Mouse (Mus musculus): ENCODE measurements around the gene Ifit1. TPM values are rescaled to one million over a fixed set of nuclear protein-coding genes. Genes with fewer than 3 reads are reported as not detected.

Ifit1 gene
- total and polyA plus RNA-seq, 3 experiments: 0.05 TPM; not detected in 2

DNA sequence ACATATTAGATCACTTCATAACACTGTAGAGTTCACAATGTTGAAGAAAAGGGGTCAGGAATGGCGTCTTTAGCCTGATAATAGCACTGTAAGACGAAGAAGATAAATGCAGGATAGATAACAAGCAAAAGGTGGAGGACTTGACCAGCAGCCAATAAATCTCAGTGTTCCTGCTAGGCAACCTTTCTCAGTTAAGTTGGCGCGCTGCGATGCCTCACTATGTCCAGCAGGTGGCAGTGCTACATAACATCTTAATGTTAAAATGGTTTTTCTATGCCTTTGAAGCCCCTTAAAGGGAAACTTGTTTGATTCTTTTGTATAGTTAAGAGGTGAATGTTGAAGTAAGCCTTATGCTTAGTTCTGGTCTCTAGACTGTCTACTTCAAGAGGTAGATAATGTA, 25.5 kb downstream of the Ifit1 start:
- Histone ChIP-seq H3K9me3 (replicated peaks) (no peaks in the 10 kb centered on the region), H3K27me3 (ENCODE audit: insufficient read depth, low read length) (0 out of 2 replicates have a peak, but pooled peaks cover 3% of the 10 kb centered on the region), H3K36me3 (replicated peaks) (no peaks in the 10 kb centered on the region), H3K4me1 (ENCODE audit: insufficient read depth, low read depth, low read length) (peaks cover 8% of the 10 kb centered on the region), H3K4me3 (ENCODE audit: low read depth, low read length) (no peak overlapping the region)
- TF ChIP-seq CTCF (IDR thresholded peaks at IDR 0.05; ENCODE audit: low read depth, low read length): peak; percentile 89
- no peak for TF ChIP-seq GATA2 (IDR thresholded peaks at IDR 0.05; ENCODE audit: borderline replicate concordance, low read depth, low read length)
- ATAC-seq (ENCODE audit: extremely low read depth, insufficient number of reproducible peaks, low FRiP score, poor library complexity, severe bottlenecking) (no peak), DNase-seq (ENCODE audit: low spot score) (no peak)

DNA sequence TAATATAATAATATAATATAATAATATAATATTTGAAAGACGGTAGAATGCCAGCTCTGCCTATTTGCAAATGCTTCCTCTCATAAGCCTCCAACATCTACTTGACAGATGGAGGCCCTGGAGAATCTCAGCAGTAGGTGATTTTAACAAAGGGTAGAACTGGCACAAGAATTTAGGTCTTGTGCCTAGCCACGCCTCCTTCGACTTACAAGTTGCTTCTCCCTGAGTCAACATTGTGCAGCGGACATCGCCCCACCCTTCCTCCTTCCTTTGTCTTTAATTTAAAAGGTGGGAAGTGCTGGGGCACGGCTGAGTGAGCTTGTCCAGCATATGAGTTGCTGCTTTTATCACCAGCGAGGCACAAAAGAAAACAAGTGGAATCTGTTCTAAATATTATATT, 32.8 kb downstream of the Ifit1 start:
- no peak for TF ChIP-seq GATA2 (IDR thresholded peaks at IDR 0.05; ENCODE audit: borderline replicate concordance, low read depth, low read length)
- TF ChIP-seq TAL1 (conservative IDR thresholded peaks at IDR 0.05; ENCODE audit: low read depth, low read length): no peak
- DNase-seq (ENCODE audit: low spot score) (no peak), ATAC-seq (ENCODE audit: extremely low read depth, insufficient number of reproducible peaks, low FRiP score, poor library complexity, severe bottlenecking) (no peak)
- Histone ChIP-seq H3K4me3 (ENCODE audit: low read depth, low read length) (no peak overlapping the region), H3K4me1 (ENCODE audit: insufficient read depth, low read depth, low read length) (no peaks in the 10 kb centered on the region), H3K9me3 (replicated peaks) (no peaks in the 10 kb centered on the region), H3K27me3 (ENCODE audit: insufficient read depth, low read length) (peaks cover 10% of the 10 kb centered on the region), H3K36me3 (replicated peaks) (no peaks in the 10 kb centered on the region)

DNA sequence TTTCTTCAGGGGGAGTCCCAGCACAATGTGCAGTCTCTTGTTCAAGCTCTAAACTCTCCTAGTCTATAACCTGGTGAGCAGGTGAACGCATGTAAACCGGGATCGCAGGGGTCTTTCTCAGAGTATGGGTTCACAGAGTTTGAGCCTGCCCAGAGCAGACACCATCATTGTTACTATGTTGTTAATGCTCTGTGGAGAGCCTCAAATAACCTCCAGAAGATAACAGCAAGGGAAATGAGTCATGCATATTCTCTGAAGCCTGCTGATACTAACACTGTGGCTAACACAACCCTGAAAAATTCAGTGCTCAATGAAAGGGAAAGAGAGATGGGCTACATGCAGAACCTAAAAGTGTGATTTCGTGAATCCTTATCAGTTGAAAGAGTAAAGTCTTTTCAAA, 37.8 kb downstream of the Ifit1 start:
- H3K4me1 ChIP-seq (ENCODE audit: insufficient read depth, low read depth, low read length): no peaks in the 10 kb centered on the region
- H3K36me3 ChIP-seq (replicated peaks): no peaks in the 10 kb centered on the region
- ATAC-seq (ENCODE audit: extremely low read depth, insufficient number of reproducible peaks, low FRiP score, poor library complexity, severe bottlenecking) (no peak), DNase-seq (ENCODE audit: low spot score) (no peak)
- no peaks in the 10 kb centered on the region for H3K9me3 ChIP-seq (replicated peaks)
- TF ChIP-seq TAL1 (conservative IDR thresholded peaks at IDR 0.05; ENCODE audit: low read depth, low read length): no peak
- TF ChIP-seq GATA1 (IDR thresholded peaks at IDR 0.05; ENCODE audit: borderline replicate concordance, low read length): no peak
- no peak for TF ChIP-seq GATA2 (IDR thresholded peaks at IDR 0.05; ENCODE audit: borderline replicate concordance, low read depth, low read length)
- TF ChIP-seq POLR2AphosphoS5 (IDR thresholded peaks at IDR 0.05; ENCODE audit: insufficient replicate concordance, low read depth, low read length): no peak
- no peak for TF ChIP-seq CTCF (IDR thresholded peaks at IDR 0.05; ENCODE audit: low read depth, low read length)
- H3K27me3 ChIP-seq (ENCODE audit: insufficient read depth, low read length): peaks cover 10% of the 10 kb centered on the region
- no peak overlapping the region for H3K4me3 ChIP-seq (ENCODE audit: low read depth, low read length)

DNA sequence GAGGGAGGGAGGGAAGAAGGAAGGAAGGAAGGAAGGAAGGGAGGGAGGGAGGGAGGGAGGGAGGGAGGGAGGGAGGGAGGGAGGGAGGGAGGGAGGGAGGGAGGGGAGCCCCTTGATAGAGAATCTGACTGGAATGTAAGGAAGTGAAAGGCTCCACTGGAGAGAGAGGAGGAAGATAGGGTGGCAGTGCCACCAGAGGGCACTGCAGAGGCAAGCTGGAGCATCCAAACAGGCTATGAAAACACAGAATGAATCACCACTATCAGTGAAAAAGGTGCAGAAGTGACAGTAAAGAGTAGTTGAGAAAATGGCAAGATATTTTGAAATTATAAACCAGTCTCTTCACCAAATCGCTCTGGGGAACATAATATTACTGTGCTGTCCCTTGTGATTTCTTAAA, 44.2 kb downstream of the Ifit1 start:
- no peaks in the 10 kb centered on the region for H3K4me1 ChIP-seq (ENCODE audit: insufficient read depth, low read depth, low read length)
- no peaks in the 10 kb centered on the region for H3K36me3 ChIP-seq (replicated peaks)
- TF ChIP-seq TAL1 (conservative IDR thresholded peaks at IDR 0.05; ENCODE audit: low read depth, low read length): no peak
- no peak for TF ChIP-seq GATA1 (IDR thresholded peaks at IDR 0.05; ENCODE audit: borderline replicate concordance, low read length)
- no peak for TF ChIP-seq CTCF (IDR thresholded peaks at IDR 0.05; ENCODE audit: low read depth, low read length)
- TF ChIP-seq GATA2 (IDR thresholded peaks at IDR 0.05; ENCODE audit: borderline replicate concordance, low read depth, low read length): no peak
- TF ChIP-seq POLR2AphosphoS5 (IDR thresholded peaks at IDR 0.05; ENCODE audit: insufficient replicate concordance, low read depth, low read length): no peak
- no peak for ATAC-seq (ENCODE audit: extremely low read depth, insufficient number of reproducible peaks, low FRiP score, poor library complexity, severe bottlenecking)
- H3K27me3 ChIP-seq (ENCODE audit: insufficient read depth, low read length): no peaks in the 10 kb centered on the region; the same call in 1 of the 2 replicates
- H3K9me3 ChIP-seq (replicated peaks): no peaks in the 10 kb centered on the region
- no peak for DNase-seq (ENCODE audit: low spot score)
- no peak overlapping the region for H3K4me3 ChIP-seq (ENCODE audit: low read depth, low read length)

DNA sequence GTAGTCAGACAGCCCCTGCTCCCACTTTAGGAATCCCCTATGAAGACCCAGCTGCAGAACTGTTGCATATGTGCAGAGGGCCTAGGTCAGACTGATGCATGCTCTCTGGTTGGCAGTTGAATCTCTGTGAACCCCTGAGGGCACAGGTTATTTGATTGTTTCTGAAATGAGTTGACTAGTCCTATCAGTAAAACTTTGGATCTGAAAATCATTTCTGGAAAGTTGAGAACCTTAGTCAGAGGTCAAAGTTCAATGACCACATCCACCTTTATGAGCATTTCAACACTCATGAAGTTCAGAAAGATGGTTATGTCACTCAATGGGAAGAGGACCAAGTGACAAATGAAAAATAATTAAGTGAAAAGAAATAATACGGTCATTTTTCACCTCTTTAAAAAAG, 44.9 kb downstream of the Ifit1 start:
- TF ChIP-seq GATA1 (IDR thresholded peaks at IDR 0.05; ENCODE audit: borderline replicate concordance, low read length) (no peak), TAL1 (conservative IDR thresholded peaks at IDR 0.05; ENCODE audit: low read depth, low read length) (no peak), POLR2AphosphoS5 (IDR thresholded peaks at IDR 0.05; ENCODE audit: insufficient replicate concordance, low read depth, low read length) (no peak), GATA2 (IDR thresholded peaks at IDR 0.05; ENCODE audit: borderline replicate concordance, low read depth, low read length) (no peak), CTCF (IDR thresholded peaks at IDR 0.05; ENCODE audit: low read depth, low read length) (no peak)
- Histone ChIP-seq H3K4me1 (ENCODE audit: insufficient read depth, low read depth, low read length) (no peaks in the 10 kb centered on the region), H3K9me3 (replicated peaks) (no peaks in the 10 kb centered on the region), H3K36me3 (replicated peaks) (no peaks in the 10 kb centered on the region), H3K27me3 (ENCODE audit: insufficient read depth, low read length) (no peaks in the 10 kb centered on the region; the same call in 1 of the 2 replicates), H3K4me3 (ENCODE audit: low read depth, low read length) (no peak overlapping the region)
- DNase-seq (ENCODE audit: low spot score) (no peak), ATAC-seq (ENCODE audit: extremely low read depth, insufficient number of reproducible peaks, low FRiP score, poor library complexity, severe bottlenecking) (no peak)

DNA sequence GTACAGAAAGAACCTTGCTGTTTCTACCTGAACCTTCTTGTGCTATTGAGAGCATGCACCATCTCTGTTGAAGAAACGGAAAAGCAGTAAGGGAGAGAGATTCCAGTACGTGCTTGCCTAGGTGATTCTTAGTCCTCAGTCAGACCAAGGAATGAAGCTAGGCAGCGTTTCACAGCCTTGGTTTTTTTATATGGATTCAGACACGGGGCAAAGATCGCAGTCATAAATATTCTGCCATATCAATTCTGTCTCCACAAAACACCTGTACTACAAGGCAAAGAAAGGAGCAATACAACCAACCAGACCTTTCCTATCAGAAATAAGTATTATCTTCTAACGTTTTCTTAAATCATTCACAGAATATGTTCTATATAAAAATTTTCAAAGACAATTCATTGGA, 50.7 kb downstream of the Ifit1 start:
- TF ChIP-seq TAL1 (conservative IDR thresholded peaks at IDR 0.05; ENCODE audit: low read depth, low read length) (no peak), CTCF (IDR thresholded peaks at IDR 0.05; ENCODE audit: low read depth, low read length) (no peak), POLR2AphosphoS5 (IDR thresholded peaks at IDR 0.05; ENCODE audit: insufficient replicate concordance, low read depth, low read length) (no peak), GATA2 (IDR thresholded peaks at IDR 0.05; ENCODE audit: borderline replicate concordance, low read depth, low read length) (no peak), GATA1 (IDR thresholded peaks at IDR 0.05; ENCODE audit: borderline replicate concordance, low read length) (no peak)
- Histone ChIP-seq H3K4me1 (ENCODE audit: insufficient read depth, low read depth, low read length) (no peaks in the 10 kb centered on the region), H3K36me3 (replicated peaks) (no peaks in the 10 kb centered on the region), H3K9me3 (replicated peaks) (no peaks in the 10 kb centered on the region), H3K27me3 (ENCODE audit: insufficient read depth, low read length) (no peaks in the 10 kb centered on the region), H3K4me3 (ENCODE audit: low read depth, low read length) (no peak overlapping the region)
- ATAC-seq (ENCODE audit: extremely low read depth, insufficient number of reproducible peaks, low FRiP score, poor library complexity, severe bottlenecking) (no peak), DNase-seq (ENCODE audit: low spot score) (no peak)
